Mouse (Mus musculus): ENCODE data around the gene Olfr1535. TPM values are rescaled to one million over a fixed set of nuclear protein-coding genes. Genes with fewer than 3 reads are reported as not detected.

Olfr1535 gene
- not detected for total RNA-seq (2021)
- long read RNA-seq, experiment 1: 0 reads
- long read RNA-seq, experiment 2: 0 reads

GRCm38 (mm10) chr13:21559793-21560192 lies at the start of gene Olfr1535:
Gene Olfr1535 (minus strand): TSS chr13:21559893.
- no peak for DNase-seq (ENCODE audit: low spot score in 2 of 2)

GRCm38 (mm10) chr13:21591618-21592017 lies 31.9 kb upstream of the Olfr1535 start:
- DNase-seq (ENCODE audit: low spot score in 2 of 2): no peak

- DNase-seq (ENCODE audit: low spot score in 2 of 2): no peak
Observed at GRCm38 (mm10) chr13:21581659-21582058, 22.0 kb upstream of the Olfr1535 start, which contains the start of gene Olfr1364. Gene Olfr1364 (minus strand): TSS chr13:21581759.

DNA sequence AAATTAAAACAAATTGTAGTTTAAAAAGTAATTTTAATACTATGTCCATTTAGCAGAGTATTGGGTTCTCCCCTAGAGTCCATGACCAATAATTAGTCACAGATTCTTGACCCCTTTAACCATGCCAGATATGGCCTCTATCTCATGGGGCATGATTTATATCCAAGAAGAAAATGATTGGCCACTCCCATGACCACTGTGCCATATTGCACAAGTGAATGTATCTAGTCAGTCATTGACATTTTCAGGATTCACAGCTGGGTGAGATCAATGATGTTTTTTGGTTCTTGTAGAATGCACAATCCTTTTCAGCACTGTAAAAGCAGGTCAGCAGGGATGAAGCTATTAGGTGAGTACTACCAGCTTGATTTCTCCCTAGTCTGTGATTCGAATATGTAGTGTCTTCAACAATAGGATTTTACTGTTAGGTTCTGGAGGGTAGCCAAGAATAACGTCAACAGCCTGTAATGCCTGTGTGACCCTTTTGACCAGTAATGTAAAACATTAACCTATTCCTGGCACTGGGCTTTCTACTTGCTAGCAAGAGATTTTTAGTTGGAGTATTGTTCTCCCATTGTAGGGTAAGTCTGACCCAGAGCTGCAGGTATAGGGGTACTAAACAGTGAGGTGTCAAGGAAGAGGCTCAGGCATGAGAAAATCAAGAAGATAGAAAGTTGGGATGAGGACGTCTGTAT lies 9.1 kb downstream of the Olfr1535 start:
- no peak for DNase-seq (ENCODE audit: low spot score in 2 of 2)

DNA sequence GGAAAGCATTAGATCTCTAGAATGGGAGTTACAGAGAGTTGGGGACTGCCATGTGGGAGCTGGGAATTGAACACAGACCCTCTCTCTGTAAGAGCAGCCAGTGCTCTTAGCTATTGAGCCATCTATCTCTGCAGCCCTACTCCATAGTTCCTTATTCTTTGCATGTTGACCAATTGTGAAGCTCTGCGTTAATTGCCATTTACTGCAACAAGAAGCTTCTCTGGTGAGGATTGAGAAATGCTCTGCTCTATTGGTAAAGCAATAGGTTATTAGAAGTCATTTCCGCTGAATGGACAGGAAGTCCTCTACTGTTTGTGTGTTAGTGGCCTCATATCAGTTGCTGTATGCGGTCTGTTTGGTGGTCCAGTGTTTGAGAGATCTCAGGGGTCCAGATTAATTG lies 10.2 kb downstream of the Olfr1535 start:
- no peak for DNase-seq (ENCODE audit: low spot score in 2 of 2)

DNA sequence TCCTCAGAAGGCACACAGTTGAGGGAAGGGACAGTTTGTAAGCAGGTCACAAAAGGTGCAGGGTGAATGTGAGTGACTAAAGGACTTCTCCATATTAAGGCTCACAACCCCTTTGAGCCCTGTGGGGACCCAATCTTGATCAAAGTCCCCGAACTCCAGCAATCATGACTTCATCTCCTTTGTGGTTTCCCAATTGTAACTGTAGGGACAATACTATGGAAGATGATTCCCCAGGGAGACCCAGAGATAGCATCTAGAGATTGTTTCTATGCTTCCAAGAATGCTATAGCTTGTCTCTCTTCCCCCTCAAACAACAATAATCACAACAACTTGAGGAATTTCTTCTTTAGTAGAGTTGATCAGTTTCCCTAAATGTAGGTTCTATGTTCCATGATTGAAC lies 17.0 kb downstream of the Olfr1535 start, which contains the start of gene Olfr1366:
Olfr1366 (minus strand) TSS at position 101 of the 400 bp plus-strand sequence.
- no peak for DNase-seq (ENCODE audit: low spot score in 2 of 2)

GRCm38 (mm10) chr13:21530781-21531201 lies 28.9 kb downstream of the Olfr1535 start, which contains the start of gene Zkscan8:
Gene Zkscan8 (minus strand): TSS chr13:21531120.
- DNase-seq (ENCODE audit: low spot score in 2 of 2): peak; percentile 87 to 88

DNA sequence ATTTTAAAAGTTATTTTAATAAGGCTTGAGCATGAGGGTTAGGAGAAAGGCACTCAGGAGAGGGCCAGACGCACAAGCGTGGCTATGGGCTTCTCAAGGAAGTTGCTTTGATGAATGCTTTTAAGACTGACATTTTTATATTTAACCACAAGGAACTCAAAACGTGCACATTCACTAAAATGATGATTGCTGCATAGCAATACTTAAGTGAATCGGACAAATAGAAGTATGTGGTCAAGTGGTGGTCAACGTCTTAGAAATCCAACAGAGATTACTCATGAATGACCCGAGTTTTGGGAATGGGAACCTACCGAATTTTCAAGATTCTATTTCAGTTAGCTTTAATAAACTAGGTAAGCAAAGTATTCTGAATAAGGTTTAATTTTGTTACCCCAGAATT lies 29.6 kb downstream of the Olfr1535 start:
- no peak for DNase-seq (ENCODE audit: low spot score in 2 of 2)

- DNase-seq (ENCODE audit: low spot score in 2 of 2): peak; percentile 73 to 81
Observed at GRCm38 (mm10) chr13:21506221-21506649, 53.5 kb downstream of the Olfr1535 start.

Other genes starting within 250 kb of the Olfr1535 start
- not detected for gene Gpx6, start 247.8 kb downstream of the Olfr1535 start, total RNA-seq (2021)
- gene Olfr1367, start 213.0 kb downstream of the Olfr1535 start, total RNA-seq (2021): not detected
- gene Zscan12, start 197.1 kb downstream of the Olfr1535 start, total RNA-seq (2021): 1 to 10 TPM; 8.3 to 9.0 TPM
- 10 to 100 TPM; 37.5 to 37.6 TPM for gene Zkscan3, start 157.1 kb downstream of the Olfr1535 start, total RNA-seq (2021)
- 1 to 10 TPM; 1.3 TPM for gene Pgbd1, start 118.8 kb downstream of the Olfr1535 start, total RNA-seq (2021)
- gene Zscan26, start 106.2 kb downstream of the Olfr1535 start, total RNA-seq (2021): 10 to 100 TPM; 33.9 to 35.6 TPM
- under 1 TPM; 0.69 to 0.74 TPM for gene Nkapl, start 91.4 kb downstream of the Olfr1535 start, total RNA-seq (2021)
- 1 to 10 TPM; 6.7 to 7.7 TPM for gene Zkscan4, start 81.0 kb downstream of the Olfr1535 start, total RNA-seq (2021)
- gene Gm10065, start 80.5 kb downstream of the Olfr1535 start, total RNA-seq (2021): not detected
- gene AK157302, start 64.7 kb downstream of the Olfr1535 start, total RNA-seq (2021): 10 to 100 TPM; 15.9 to 17.4 TPM
- gene Gm11273, start 58.5 kb downstream of the Olfr1535 start, total RNA-seq (2021): 10 to 100 TPM; 64.8 to 76.7 TPM
- gene Zkscan8, start 28.8 kb downstream of the Olfr1535 start, total RNA-seq (2021): 10 to 100 TPM; 16.2 to 16.9 TPM
- not detected for gene Olfr1366, start 17.1 kb downstream of the Olfr1535 start, total RNA-seq (2021)
- gene Olfr1364, start 21.9 kb upstream of the Olfr1535 start, total RNA-seq (2021): not detected
- gene Olfr1362, start 54.1 kb upstream of the Olfr1535 start, total RNA-seq (2021): not detected
- gene Olfr11, start 82.6 kb upstream of the Olfr1535 start, total RNA-seq (2021): not detected
- gene Olfr1361, start 103.5 kb upstream of the Olfr1535 start, total RNA-seq (2021): not detected
- not detected for gene Olfr1360, start 117.5 kb upstream of the Olfr1535 start, total RNA-seq (2021)
- not detected for gene Olfr1359, start 138.2 kb upstream of the Olfr1535 start, total RNA-seq (2021)
- gene Hist1h2bl, start 156.2 kb upstream of the Olfr1535 start, total RNA-seq (2021): 10 to 100 TPM; 31.7 to 51.2 TPM
- gene Hist1h2ai, start 156.5 kb upstream of the Olfr1535 start, total RNA-seq (2021): 10 to 100 TPM; 17.4 to 55.0 TPM
- 10 to 100 TPM; 68.2 to 84.2 TPM for gene Hist1h3h, start 157.8 kb upstream of the Olfr1535 start, total RNA-seq (2021)
- 10 to 100 TPM in 1 of 2 experiments, 1 to 10 TPM in 1; 8.6 to 12.7 TPM for gene Hist1h2bm, start 162.2 kb upstream of the Olfr1535 start, total RNA-seq (2021)
- 10 to 100 TPM; 14.3 to 15.3 TPM for gene Hist1h4j, start 175.2 kb upstream of the Olfr1535 start, total RNA-seq (2021)
- 100 to 1,000 TPM; 229 to 266 TPM for gene Hist1h4k, start 190.6 kb upstream of the Olfr1535 start, total RNA-seq (2021)
- 10 to 100 TPM; 17.1 to 19.9 TPM for gene Hist1h2ak, start 193.9 kb upstream of the Olfr1535 start, total RNA-seq (2021)
- gene Hist1h2bn, start 194.2 kb upstream of the Olfr1535 start, total RNA-seq (2021): 10 to 100 TPM; 18.8 to 20.0 TPM
- 10 to 100 TPM; 10.5 to 20.6 TPM for gene Hist1h1b, start 220.7 kb upstream of the Olfr1535 start, total RNA-seq (2021)
- 10 to 100 TPM; 59.5 to 93.2 TPM for gene Hist1h3i, start 223.5 kb upstream of the Olfr1535 start, total RNA-seq (2021)
- 1 to 10 TPM; 1.7 to 1.8 TPM for gene Hist1h2an, start 227.3 kb upstream of the Olfr1535 start, total RNA-seq (2021)
- gene Hist1h2bp, start 227.6 kb upstream of the Olfr1535 start, total RNA-seq (2021): 10 to 100 TPM; 12.3 to 16.4 TPM

Data from layer of hippocampus, postnatal 14 days (tissue).